Mouse (Mus musculus): ENCODE data around the gene Naa16.
A peak's percentile ranks its signal among the peaks of the same experiment; 100 is the strongest.

Naa16 gene

GRCm38 (mm10) chr14:79298314-79298992 is 92.1 kb downstream of the Naa16 start:
- DNase-seq (ENCODE audit: low read depth, low spot score), result no peak

- DNase-seq (ENCODE audit: low read depth, low spot score), result no peak
Measured at GRCm38 (mm10) chr14:79296836-79297235, 93.7 kb downstream of the Naa16 start.

GRCm38 (mm10) chr14:79296201-79296600 is 94.4 kb downstream of the Naa16 start:
- no peak for DNase-seq (ENCODE audit: low read depth, low spot score)

GRCm38 (mm10) chr14:79295579-79295978 is 95.0 kb downstream of the Naa16 start:
- DNase-seq (ENCODE audit: low read depth, low spot score), result no peak

- no peak for DNase-seq (ENCODE audit: low read depth, low spot score)
Measured at GRCm38 (mm10) chr14:79294950-79295349, 95.6 kb downstream of the Naa16 start.

- DNase-seq (ENCODE audit: low read depth, low spot score), result no peak
Measured at GRCm38 (mm10) chr14:79294051-79294814, 96.3 kb downstream of the Naa16 start.

GRCm38 (mm10) chr14:79293119-79293780 is 97.3 kb downstream of the Naa16 start:
- DNase-seq (ENCODE audit: low read depth, low spot score), result no peak

GRCm38 (mm10) chr14:79291629-79292028 is 98.9 kb downstream of the Naa16 start:
- no peak for DNase-seq (ENCODE audit: low read depth, low spot score)

- peak; percentile 34 for DNase-seq (ENCODE audit: low read depth, low spot score)
Measured at GRCm38 (mm10) chr14:79290683-79291425, 99.7 kb downstream of the Naa16 start.

- no peak for DNase-seq (ENCODE audit: low read depth, low spot score)
Measured at GRCm38 (mm10) chr14:79289909-79290308, 100.7 kb downstream of the Naa16 start.

- no peak for DNase-seq (ENCODE audit: low read depth, low spot score)
Measured at GRCm38 (mm10) chr14:79288280-79288679, 102.3 kb downstream of the Naa16 start.

- DNase-seq (ENCODE audit: low read depth, low spot score), result no peak
Measured at GRCm38 (mm10) chr14:79287251-79287863, 103.2 kb downstream of the Naa16 start.

GRCm38 (mm10) chr14:79285549-79285948 is 105.0 kb downstream of the Naa16 start:
- no peak for DNase-seq (ENCODE audit: low read depth, low spot score)

- DNase-seq (ENCODE audit: low read depth, low spot score), result no peak
Measured at GRCm38 (mm10) chr14:79284616-79285015, 106.0 kb downstream of the Naa16 start.

- DNase-seq (ENCODE audit: low read depth, low spot score), result no peak
Measured at GRCm38 (mm10) chr14:79283952-79284351, 106.6 kb downstream of the Naa16 start.

- DNase-seq (ENCODE audit: low read depth, low spot score), result no peak
Measured at GRCm38 (mm10) chr14:79281894-79282553, 108.6 kb downstream of the Naa16 start.

GRCm38 (mm10) chr14:79280456-79280855 is 110.1 kb downstream of the Naa16 start:
- no peak for DNase-seq (ENCODE audit: low read depth, low spot score)

- no peak for DNase-seq (ENCODE audit: low read depth, low spot score)
Measured at GRCm38 (mm10) chr14:79279494-79279893, 111.1 kb downstream of the Naa16 start.

- no peak for DNase-seq (ENCODE audit: low read depth, low spot score)
Measured at GRCm38 (mm10) chr14:79278927-79279326, 111.7 kb downstream of the Naa16 start.

GRCm38 (mm10) chr14:79277922-79278321 is 112.7 kb downstream of the Naa16 start:
- no peak for DNase-seq (ENCODE audit: low read depth, low spot score)

GRCm38 (mm10) chr14:79275870-79276395 is 114.6 kb downstream of the Naa16 start:
- no peak for DNase-seq (ENCODE audit: low read depth, low spot score)

Measured in mesoderm, embryonic 11.5 days (tissue).